Mouse (Mus musculus) liver, embryonic 14.5 days (tissue): ENCODE measurements around the gene Gpsm3.

Experiments
- CTCF ChIP-seq: IDR thresholded peaks from 2 replicates; pipeline ENCODE4 v1.5.1; 2016; ENCODE audit warnings: antibody characterized with exemption, low read depth, control low read depth
- EP300 ChIP-seq: IDR thresholded peaks from 2 replicates; pipeline ENCODE4 v1.6.1; 2016; ENCODE audit warnings: antibody characterized with exemption, low read depth

GRCm38 (mm10) chr17:34588767-34589166 lies 839 bp upstream of the Gpsm3 start:
- TF ChIP-seq CTCF = no peak
- no peak for TF ChIP-seq EP300
